Mouse (Mus musculus): ENCODE measurements around the gene Parva. TPM values are rescaled to one million over a fixed set of nuclear protein-coding genes. Genes with fewer than 3 reads are reported as not detected.

Gene Parva
- total and polyA plus RNA-seq, 3 experiments: 0.08 to 1.1 (median 0.15) TPM

GRCm38 (mm10) chr7:112472708-112473281 lies 45.5 kb downstream of the Parva start:
- dilution Hi-C loops (cut with MboI; ENCODE audit: extremely low pct_ligation_motif_present, extremely low pct_unique_long_range_greater_than_20kb, low sequenced_read_pairs) (no loop called here), in situ Hi-C loops (cut with MboI; ENCODE audit: low pct_ligation_motif_present, low pct_unique_long_range_greater_than_20kb, low sequenced_read_pairs) (no loop called here)

GRCm38 (mm10) chr7:112473649-112474435 lies 46.5 kb downstream of the Parva start:
- dilution Hi-C loops (cut with MboI; ENCODE audit: extremely low pct_ligation_motif_present, extremely low pct_unique_long_range_greater_than_20kb, low sequenced_read_pairs): no loop called here
- DNase-seq (ENCODE audit: extremely low read depth): no peak
- no peak overlapping the region for H3K27ac ChIP-seq (ENCODE audit: insufficient read depth, low read depth)
- H3K27me3 ChIP-seq (replicated peaks): no peaks in the 10 kb centered on the region
- no peaks in the 10 kb centered on the region for H3K9me3 ChIP-seq (replicated peaks; ENCODE audit: low read length)
- H3K36me3 ChIP-seq (replicated peaks in 1 of 2; ENCODE audit: control insufficient read depth in 1 of 2, insufficient read depth in 1 of 2, low read length in 1 of 2): no peaks in the 10 kb centered on the region
- no peak overlapping the region for H3K4me2 ChIP-seq (ENCODE audit: insufficient read depth, low read depth, poor library complexity, severe bottlenecking)
- in situ Hi-C loops (cut with MboI; ENCODE audit: low pct_ligation_motif_present, low pct_unique_long_range_greater_than_20kb, low sequenced_read_pairs): no loop called here
- no peak overlapping the region for H3K9ac ChIP-seq (ENCODE audit: insufficient read depth, low read depth)
- no peaks in the 10 kb centered on the region for H3K79me2 ChIP-seq (replicated peaks; ENCODE audit: control insufficient read depth, extremely low read depth, insufficient read depth, poor library complexity, severe bottlenecking)
- H3K4me3 ChIP-seq (replicated peaks in 1 of 3; ENCODE audit: low read depth in 2 of 3, low read length in 2 of 3, poor library complexity in 1 of 3): no peak overlapping the region
- TF ChIP-seq JUN (IDR thresholded peaks at IDR 0.05; ENCODE audit: insufficient read depth, low read depth, low read length) (no peak), RAD21 (IDR thresholded peaks at IDR 0.05; ENCODE audit: low read depth, low read length) (no peak), JUND (conservative IDR thresholded peaks at IDR 0.05; ENCODE audit: low read depth, low read length) (no peak), MYC (IDR thresholded peaks at IDR 0.05; ENCODE audit: low read depth, low read length) (no peak), ZC3H11A (IDR thresholded peaks at IDR 0.05; ENCODE audit: low read depth, low read length) (no peak), CHD2 (IDR thresholded peaks at IDR 0.05; ENCODE audit: low read length) (no peak), MAFK (IDR thresholded peaks at IDR 0.05; ENCODE audit: insufficient replicate concordance, low read length) (no peak), UBTF (IDR thresholded peaks at IDR 0.05; ENCODE audit: low read depth, low read length) (no peak), GABPA (IDR thresholded peaks at IDR 0.05; ENCODE audit: insufficient replicate concordance, low read depth, low read length) (no peak), SIN3A (IDR thresholded peaks at IDR 0.05; ENCODE audit: low read length) (no peak), RCOR1 (conservative IDR thresholded peaks at IDR 0.05; ENCODE audit: low read depth, low read length) (no peak), BHLHE40 (IDR thresholded peaks at IDR 0.05; ENCODE audit: low read depth, low read length) (no peak), MEF2A (IDR thresholded peaks at IDR 0.05; ENCODE audit: borderline replicate concordance, low read depth, low read length) (no peak)
- H3K4me1 ChIP-seq (ENCODE audit: control insufficient read depth in 1 of 2, insufficient read depth in 2 of 2): no peaks in the 10 kb centered on the region

More at GRCm38 (mm10) chr7:112472708-112473281, 45.5 kb downstream of the Parva start:
- no peaks in the 10 kb centered on the region for H3K9me3 ChIP-seq (replicated peaks; ENCODE audit: low read length)
- no peaks in the 10 kb centered on the region for H3K36me3 ChIP-seq (replicated peaks in 1 of 2; ENCODE audit: control insufficient read depth in 1 of 2, insufficient read depth in 1 of 2, low read length in 1 of 2)
- no peaks in the 10 kb centered on the region for H3K79me2 ChIP-seq (replicated peaks; ENCODE audit: control insufficient read depth, extremely low read depth, insufficient read depth, poor library complexity, severe bottlenecking)
- no peak overlapping the region for H3K27ac ChIP-seq (ENCODE audit: insufficient read depth, low read depth)
- H3K4me2 ChIP-seq (ENCODE audit: insufficient read depth, low read depth, poor library complexity, severe bottlenecking): no peak overlapping the region
- H3K4me1 ChIP-seq (ENCODE audit: control insufficient read depth in 1 of 2, insufficient read depth in 2 of 2): peaks cover 0 to 4% of the 10 kb centered on the region in 2 experiments; a peak in 2 of 4 replicates
- H3K27me3 ChIP-seq (replicated peaks): no peaks in the 10 kb centered on the region
- no peak overlapping the region for H3K4me3 ChIP-seq (replicated peaks in 1 of 3; ENCODE audit: low read depth in 2 of 3, low read length in 2 of 3, poor library complexity in 1 of 3)
- TF ChIP-seq ETS1 (conservative IDR thresholded peaks at IDR 0.05; ENCODE audit: low read depth, low read length) (no peak), MAZ (IDR thresholded peaks at IDR 0.05; ENCODE audit: low read depth, low read length) (no peak), HCFC1 (IDR thresholded peaks at IDR 0.05; ENCODE audit: low read depth, low read length) (no peak), MAFK (IDR thresholded peaks at IDR 0.05; ENCODE audit: insufficient replicate concordance, low read length) (no peak), POLR2A (IDR thresholded peaks at IDR 0.05; ENCODE audit: low read depth, low read length) (no peak), TCF12 (IDR thresholded peaks at IDR 0.05; ENCODE audit: low read depth, low read length) (no peak), E2F4 (IDR thresholded peaks at IDR 0.05; ENCODE audit: insufficient replicate concordance, low read depth, low read length) (no peak), TBP (conservative IDR thresholded peaks at IDR 0.05; ENCODE audit: low read depth, low read length) (no peak), NELFE (IDR thresholded peaks at IDR 0.05; ENCODE audit: low read depth, low read length) (no peak), MYC (IDR thresholded peaks at IDR 0.05; ENCODE audit: low read depth, low read length) (no peak), CHD2 (IDR thresholded peaks at IDR 0.05; ENCODE audit: low read length) (no peak), UBTF (IDR thresholded peaks at IDR 0.05; ENCODE audit: low read depth, low read length) (no peak), ZMIZ1 (IDR thresholded peaks at IDR 0.05; ENCODE audit: low read depth, low read length) (no peak), JUND (conservative IDR thresholded peaks at IDR 0.05; ENCODE audit: low read depth, low read length) (no peak), RCOR1 (conservative IDR thresholded peaks at IDR 0.05; ENCODE audit: low read depth, low read length) (no peak), MXI1 (IDR thresholded peaks at IDR 0.05; ENCODE audit: low read depth, low read length) (no peak), RAD21 (IDR thresholded peaks at IDR 0.05; ENCODE audit: low read depth, low read length) (no peak), USF2 (conservative IDR thresholded peaks at IDR 0.05; ENCODE audit: low read depth, low read length) (no peak), MEF2A (IDR thresholded peaks at IDR 0.05; ENCODE audit: borderline replicate concordance, low read depth, low read length) (no peak), ZKSCAN1 (IDR thresholded peaks at IDR 0.05; ENCODE audit: borderline replicate concordance, low read depth, low read length) (no peak)
- no peak overlapping the region for H3K9ac ChIP-seq (ENCODE audit: insufficient read depth, low read depth)
- DNase-seq (ENCODE audit: extremely low read depth): no peak
